Mouse (Mus musculus): ENCODE results near the gene Ckap2.

- TF ChIP-seq BHLHE40 (IDR thresholded peaks at IDR 0.05; ENCODE audit: low read depth, low read length) (no peak), MAFK (IDR thresholded peaks at IDR 0.05; ENCODE audit: insufficient replicate concordance, low read length) (no peak), MAZ (IDR thresholded peaks at IDR 0.05; ENCODE audit: low read depth, low read length) (no peak), POLR2AphosphoS2 (IDR thresholded peaks at IDR 0.05; ENCODE audit: low read depth, low read length) (no peak)
Observed at GRCm38 (mm10) chr8:22124220-22125152, 61.1 kb downstream of the Ckap2 start, which contains the start of gene Nek5.
